Mouse (Mus musculus) liver, embryonic 14.5 days (tissue): ENCODE results near the gene Proser1.

ENCODE experiments used
- CTCF ChIP-seq: IDR thresholded peaks from 2 replicates; pipeline ENCODE4 v1.5.1; 2016; ENCODE audit warnings: antibody characterized with exemption, low read depth, control low read depth
- EP300 ChIP-seq: IDR thresholded peaks from 2 replicates; pipeline ENCODE4 v1.6.1; 2016; ENCODE audit warnings: antibody characterized with exemption, low read depth

DNA sequence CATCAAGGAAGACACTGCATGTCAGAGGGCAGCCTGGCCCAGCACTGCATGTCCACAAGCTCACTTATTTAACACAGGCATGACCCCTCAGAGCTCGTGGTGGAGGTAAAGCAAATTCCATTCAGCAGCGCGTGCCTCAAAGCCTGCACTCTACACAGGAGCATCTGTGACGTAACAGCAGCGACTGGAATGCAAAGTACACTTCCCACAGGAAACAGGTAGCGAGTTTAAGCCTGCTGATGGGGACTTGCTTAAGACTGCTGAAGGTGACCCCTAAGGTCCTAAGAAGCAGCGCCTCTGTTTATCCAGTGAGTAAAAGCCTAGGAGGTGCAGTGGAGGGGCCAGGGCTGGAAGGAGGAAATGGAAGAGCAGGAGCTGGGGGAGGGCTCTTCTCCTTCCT is 8.5 kb upstream of the Proser1 start:
- TF ChIP-seq CTCF: no peak
- TF ChIP-seq EP300: no peak
